Mouse (Mus musculus) lung, postnatal 0 days (tissue): ENCODE measurements at regions not wholly inside any gene's neighbourhood (a gene's known extent, or its start where the extent isn't known, plus 50 kb on each side); places are given as distances from the start of the nearest gene placed in this dataset.

Experiments used
- CTCF ChIP-seq: IDR thresholded peaks from 2 replicates; pipeline ENCODE4 v1.5.1; 2016; ENCODE audit warnings: antibody characterized with exemption, mild to moderate bottlenecking
- EP300 ChIP-seq: IDR thresholded peaks from 2 replicates; pipeline ENCODE4 v1.6.1; 2016; ENCODE audit warnings: antibody characterized with exemption, mild to moderate bottlenecking, control low read depth

GRCm38 (mm10) chr2:159438961-159439360 is 644.4 kb downstream of the Dhx35 start:
- no peak for TF ChIP-seq CTCF
- no peak for TF ChIP-seq EP300
